Mouse (Mus musculus) embryo, embryonic 11.5 days (tissue): ENCODE data around the gene Mospd1.

ENCODE experiments used
- DNase-seq: peaks from one replicate; pipeline ENCODE4 v3.0.0-alpha.2; 2012; ENCODE audit warnings: low read depth, low spot score

The Mospd1 gene

GRCm38 (mm10) chrX:53370366-53370740 lies at the start of gene Mospd1:
TSS of gene Mospd1 (minus strand) at chrX:53370502.
- DNase-seq: peak; percentile 67

- no peak for DNase-seq
These were observed 16.1 kb upstream of the Mospd1 start for GRCm38 (mm10) chrX:53386362-53386761.

GRCm38 (mm10) chrX:53383122-53383521 lies 12.8 kb upstream of the Mospd1 start:
- DNase-seq: no peak

GRCm38 (mm10) chrX:53369534-53370365 lies 552 bp downstream of the Mospd1 start:
- no peak for DNase-seq

GRCm38 (mm10) chrX:53364668-53365383 lies 5.5 kb downstream of the Mospd1 start:
- DNase-seq: no peak

GRCm38 (mm10) chrX:53348374-53348773 lies 21.9 kb downstream of the Mospd1 start:
- no peak for DNase-seq

GRCm38 (mm10) chrX:53341531-53341930 lies 28.8 kb downstream of the Mospd1 start:
- DNase-seq: peak; percentile 2

GRCm38 (mm10) chrX:53337355-53337754 lies 32.9 kb downstream of the Mospd1 start:
- no peak for DNase-seq

- DNase-seq: no peak
These were observed 39.9 kb downstream of the Mospd1 start for GRCm38 (mm10) chrX:53330396-53330795.

GRCm38 (mm10) chrX:53321111-53321510 lies 49.2 kb downstream of the Mospd1 start:
- no peak for DNase-seq

- no peak for DNase-seq
These were observed 49.7 kb downstream of the Mospd1 start for GRCm38 (mm10) chrX:53320564-53320963.
